In the genomic region with DNA sequence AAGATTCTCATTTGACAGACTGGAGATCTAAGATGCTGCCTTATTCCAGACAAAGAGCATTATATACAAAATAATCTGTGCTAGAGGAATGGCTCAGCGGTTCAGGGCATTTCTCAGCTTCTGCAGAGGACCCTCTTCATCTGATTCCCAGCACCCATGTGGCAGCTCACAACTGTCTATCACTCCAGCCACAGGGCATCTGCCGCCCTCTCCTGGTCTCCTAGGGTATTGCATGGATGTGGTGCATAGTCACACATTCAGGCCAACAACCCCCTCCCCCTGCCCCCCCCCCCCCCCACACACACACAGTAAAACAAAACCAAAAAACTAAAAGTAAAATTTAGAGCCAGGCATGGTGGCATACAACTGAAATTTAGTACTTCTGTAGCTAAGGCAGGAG, we compare ENCODE assay signal across 14 mouse cellular contexts.
DNase-seq lines count a peak whose midpoint lies in the region; ATAC-seq and TF ChIP-seq lines count a peak whose summit lies in the region.
"Had no signal": no experiment of that assay in that cellular context is flagged by ENCODE, and none has a peak within 500 bp of the region (broad histone marks: within the 10 kb centered on the region; RNA-seq: fewer than 3 reads in every experiment).

No protein-coding gene starts in this region.

- peaks cover 5% of the 10 kb centered on the region for H3K4me1 ChIP-seq in heart, postnatal 0 days (ENCODE audit: control insufficient read depth, insufficient read depth)
- H3K4me1 ChIP-seq in heart, embryonic 12.5 days (replicated peaks), result peaks cover 10% of the 10 kb centered on the region; the same call in 1 of the 2 replicates
- no peaks in the 10 kb centered on the region for H3K4me1 ChIP-seq in lung, postnatal 0 days (ENCODE audit: insufficient read depth, low read depth, low read length)
- H3K4me1 ChIP-seq in bone marrow, adult 2 months (ENCODE audit: control insufficient read depth, insufficient read depth, low read length), result no peaks in the 10 kb centered on the region
- H3K4me1 ChIP-seq: midbrain, embryonic 13.5 days; neural tube, embryonic 13.5 days; stomach, embryonic 15.5 days had no signal

- DNase-seq in heart, postnatal 0 days (ENCODE audit: low spot score), result no peak
- no peak for DNase-seq in lung, postnatal 0 days (ENCODE audit: low spot score)
- DNase-seq in lung, postnatal 36 days, result no peak
- DNase-seq in thymus, postnatal 36 days, result peak; percentile 15 to 30
- no peak for DNase-seq in adrenal gland, postnatal 4 days (ENCODE audit: low spot score in 2 of 2)
- DNase-seq: gastrocnemius, postnatal 10 days; heart, postnatal 36 days; layer of hippocampus, postnatal 36 days; right cerebral cortex, adult 18-20 months had no signal

- 0 out of 2 replicates have a peak, but pooled peaks have one; percentile 9 for TF ChIP-seq CTCF in heart, postnatal 0 days (IDR thresholded peaks at IDR 0.05; ENCODE audit: low read depth)
- peak; percentile 28; the same call in 1 of the 2 replicates for TF ChIP-seq CTCF in lung, postnatal 0 days (IDR thresholded peaks at IDR 0.05)
- TF ChIP-seq CTCF in bone marrow, adult 2 months (IDR thresholded peaks at IDR 0.05; ENCODE audit: control insufficient read depth, insufficient read depth, low read length), result peak; percentile 44; the same call in 1 of the 2 replicates

- WGBS in heart, postnatal 0 days, result 90% methylated on average over 2 of the region's 2 CpGs
- WGBS in heart, embryonic 12.5 days, result 86% methylated on average over 2 of the region's 2 CpGs
- 80% methylated on average over 2 of the region's 2 CpGs for WGBS in lung, postnatal 0 days
- WGBS in bone marrow, adult 2 months, result 77% methylated on average over 2 of the region's 2 CpGs

- H3K4me2 ChIP-seq in heart, postnatal 0 days (ENCODE audit: low read depth, low read length), result no peak overlapping the region
- no peak overlapping the region for H3K4me2 ChIP-seq in heart, embryonic 12.5 days
- H3K4me2 ChIP-seq in lung, postnatal 0 days (replicated peaks; ENCODE audit: low read depth, low read length), result no peak overlapping the region
- H3K4me2 ChIP-seq: midbrain, embryonic 13.5 days; neural tube, embryonic 13.5 days; stomach, embryonic 15.5 days had no signal

- no peak for TF ChIP-seq EP300 in heart, postnatal 0 days (IDR thresholded peaks at IDR 0.05; ENCODE audit: low read depth)
- no peak for TF ChIP-seq EP300 in lung, postnatal 0 days (IDR thresholded peaks at IDR 0.05)

- H3K27ac ChIP-seq in heart, postnatal 0 days (ENCODE audit: low read depth), result no peak overlapping the region
- H3K27ac ChIP-seq in heart, embryonic 12.5 days (ENCODE audit: poor library complexity, severe bottlenecking), result no peak overlapping the region
- no peak overlapping the region for H3K27ac ChIP-seq in lung, postnatal 0 days (ENCODE audit: low read length)
- no peak overlapping the region for H3K27ac ChIP-seq in bone marrow, adult 2 months (ENCODE audit: control insufficient read depth, insufficient read depth, low read depth, low read length, poor library complexity)
- H3K27ac ChIP-seq: midbrain, embryonic 13.5 days; neural tube, embryonic 13.5 days; stomach, embryonic 15.5 days had no signal

- peaks cover 4% of the 10 kb centered on the region; the same call in 1 of the 2 replicates for H3K9me3 ChIP-seq in heart, postnatal 0 days (replicated peaks; ENCODE audit: control insufficient read depth, low read length)
- H3K9me3 ChIP-seq in heart, embryonic 12.5 days (replicated peaks), result peaks cover 10% of the 10 kb centered on the region
- no peaks in the 10 kb centered on the region for H3K9me3 ChIP-seq in lung, postnatal 0 days (ENCODE audit: low read length)
- H3K9me3 ChIP-seq: midbrain, embryonic 13.5 days; neural tube, embryonic 13.5 days; stomach, embryonic 15.5 days had no signal

- no peaks in the 10 kb centered on the region for H3K27me3 ChIP-seq in heart, postnatal 0 days (ENCODE audit: control insufficient read depth, insufficient read depth, low read length)
- H3K27me3 ChIP-seq in heart, embryonic 12.5 days (replicated peaks), result no peaks in the 10 kb centered on the region
- no peaks in the 10 kb centered on the region for H3K27me3 ChIP-seq in lung, postnatal 0 days (replicated peaks; ENCODE audit: insufficient read depth, low read length)
- H3K27me3 ChIP-seq: midbrain, embryonic 13.5 days; neural tube, embryonic 13.5 days; stomach, embryonic 15.5 days had no signal

- no peak overlapping the region for H3K4me3 ChIP-seq in heart, postnatal 0 days (ENCODE audit: low read depth, low read length)
- no peak overlapping the region for H3K4me3 ChIP-seq in heart, embryonic 12.5 days
- H3K4me3 ChIP-seq in lung, postnatal 0 days (ENCODE audit: low read depth, low read length), result no peak overlapping the region
- H3K4me3 ChIP-seq in bone marrow, adult 2 months (replicated peaks; ENCODE audit: control insufficient read depth, low read depth, low read length), result no peak overlapping the region
- H3K4me3 ChIP-seq: midbrain, embryonic 13.5 days; neural tube, embryonic 13.5 days; stomach, embryonic 15.5 days had no signal

- TF ChIP-seq POLR2A in bone marrow, adult 2 months (IDR thresholded peaks at IDR 0.05; ENCODE audit: borderline replicate concordance, control insufficient read depth, low read depth, low read length), result no peak

- ATAC-seq in heart, postnatal 0 days (ENCODE audit: insufficient read depth, low read depth), result no peak
- ATAC-seq in heart, embryonic 12.5 days (ENCODE audit: insufficient number of reproducible peaks, low FRiP score), result no peak
- ATAC-seq in lung, postnatal 0 days, result no peak
- ATAC-seq: midbrain, embryonic 13.5 days had no signal

- no peak overlapping the region for H3K9ac ChIP-seq in heart, postnatal 0 days (replicated peaks; ENCODE audit: low read depth, low read length)
- H3K9ac ChIP-seq in heart, embryonic 12.5 days, result no peak overlapping the region
- H3K9ac ChIP-seq in lung, postnatal 0 days (replicated peaks; ENCODE audit: low read depth), result no peak overlapping the region
- H3K9ac ChIP-seq: midbrain, embryonic 13.5 days; neural tube, embryonic 13.5 days; stomach, embryonic 15.5 days had no signal

- peaks cover 12% of the 10 kb centered on the region; the same call in 1 of the 2 replicates for H3K36me3 ChIP-seq in heart, postnatal 0 days (replicated peaks; ENCODE audit: control insufficient read depth, insufficient read depth, low read length)
- peaks cover 25% of the 10 kb centered on the region for H3K36me3 ChIP-seq in heart, embryonic 12.5 days
- no peaks in the 10 kb centered on the region for H3K36me3 ChIP-seq in lung, postnatal 0 days (ENCODE audit: insufficient read depth, low read length)
- H3K36me3 ChIP-seq: midbrain, embryonic 13.5 days; neural tube, embryonic 13.5 days; stomach, embryonic 15.5 days had no signal

Comparison
In these comparisons a context has a peak if more than half of its experiments do, and no peak if none do; other contexts are left out.
1. DNase-seq: peak in thymus, postnatal 36 days (2 of 2); none in heart, postnatal 0 days (single experiment), lung, postnatal 0 days (single experiment), lung, postnatal 36 days (single experiment) and adrenal gland, postnatal 4 days (0 of 2).
2. Peak in every context shown above with its lines, with median percentiles within 50 percentile points of each other: CTCF ChIP-seq.